Mouse (Mus musculus): Measurements from ENCODE around the gene Zfp800.

DNA sequence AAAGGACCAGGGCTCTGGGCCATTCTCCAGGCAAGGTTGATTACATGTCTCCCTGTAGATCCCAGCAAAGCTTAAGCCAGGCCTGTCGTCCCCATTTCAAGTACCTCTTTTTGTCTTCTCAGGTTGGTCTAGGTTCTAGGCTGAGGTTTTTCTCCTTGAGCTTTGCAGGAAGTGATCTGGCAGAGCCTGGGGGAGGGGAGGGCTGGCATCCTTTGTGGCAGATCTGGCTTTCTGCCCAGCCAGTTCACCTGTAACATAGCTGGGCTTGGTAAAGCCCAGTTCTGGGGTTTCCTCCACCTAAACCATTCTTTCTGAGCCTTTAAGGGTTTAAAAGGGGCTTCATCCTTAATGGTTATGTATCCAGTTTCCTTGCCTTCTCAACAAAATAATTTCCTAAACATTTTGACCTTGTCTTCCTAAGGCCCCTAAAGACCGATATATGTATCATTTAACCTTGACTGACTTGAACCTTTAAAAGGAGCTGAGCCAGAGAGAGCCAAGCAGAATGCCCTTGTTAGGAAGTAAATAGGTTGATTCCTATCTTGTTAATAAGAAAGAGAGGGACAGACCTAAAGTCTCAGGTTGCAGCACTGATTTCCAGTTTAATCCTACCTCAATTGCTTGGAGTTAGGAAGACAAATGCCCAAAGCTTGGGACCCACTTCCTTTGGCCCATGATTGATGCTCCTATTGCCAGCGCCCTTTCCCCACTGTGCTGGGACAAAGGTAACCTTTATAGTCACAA is 29.5 kb upstream of the Zfp800 start, which contains the start of gene Fscn3:
- no peak for TF ChIP-seq CTCF (IDR thresholded peaks at IDR 0.05; ENCODE audit: borderline replicate concordance, insufficient read depth, low read length)
- TF ChIP-seq POLR2A (IDR thresholded peaks at IDR 0.05; ENCODE audit: low read depth, low read length) = no peak

Data from embryonic fibroblast, embryonic 13.5 days (primary cell).